Mouse (Mus musculus): ENCODE measurements around the gene Nid2. TPM values are rescaled to one million over a fixed set of nuclear protein-coding genes. Genes with fewer than 3 reads are reported as not detected.

Gene Nid2
- total and polyA plus RNA-seq, 3 experiments, result not detected

- no peak overlapping the region for H3K4me3 ChIP-seq (ENCODE audit: control insufficient read depth in 1 of 2, insufficient read depth in 1 of 2, low read depth in 2 of 2, low read length in 2 of 2)
Observed at GRCm38 (mm10) chr14:19858279-19858678, 107.2 kb downstream of the Nid2 start.

DNA sequence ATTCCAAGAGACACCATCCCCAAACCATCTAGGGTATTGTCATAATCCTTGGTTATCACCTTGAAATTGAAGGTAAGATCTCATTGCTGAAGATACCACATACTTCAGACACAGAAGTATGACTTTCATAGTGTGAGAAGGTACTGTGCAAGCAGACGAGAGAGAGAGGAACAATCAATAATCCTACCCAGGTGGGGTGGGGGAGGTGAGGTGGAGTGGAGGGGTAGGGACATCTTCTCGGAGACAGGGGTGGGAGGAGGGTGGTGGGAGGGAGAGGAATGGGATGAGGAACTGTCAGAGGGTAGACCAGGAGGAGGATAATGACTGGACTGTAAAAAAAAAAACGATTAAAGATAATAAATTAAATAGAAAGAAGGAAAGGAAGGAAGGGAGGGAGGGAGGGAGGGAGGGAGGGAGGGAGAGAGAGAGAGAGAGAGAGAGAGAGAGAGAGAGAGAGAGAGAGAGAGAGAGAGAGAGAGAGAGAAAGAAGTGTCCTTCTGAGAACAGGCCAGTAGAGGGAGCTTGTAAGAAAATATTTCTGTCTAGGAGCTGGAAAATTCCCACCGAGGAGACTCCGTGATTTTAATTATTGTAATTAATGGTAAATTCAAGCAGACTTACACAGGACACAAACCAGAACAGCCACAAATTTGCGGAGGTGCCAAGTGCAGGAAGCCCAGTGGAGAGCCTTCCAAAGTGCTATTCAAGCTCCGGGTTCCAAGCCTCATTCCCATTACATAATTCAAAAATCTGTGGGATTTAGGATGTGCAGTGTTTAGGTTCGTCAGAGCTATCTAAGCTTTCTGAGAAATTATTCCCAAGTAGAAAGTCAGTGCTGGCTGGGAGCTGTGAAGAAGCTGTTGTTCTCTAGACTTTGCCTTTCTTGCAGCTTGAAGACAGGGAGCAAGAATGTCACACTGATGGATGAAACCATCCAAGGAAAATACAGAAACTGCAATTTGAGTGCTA is 108.0 kb downstream of the Nid2 start:
- no peaks in the 10 kb centered on the region for H3K36me3 ChIP-seq (ENCODE audit: control insufficient read depth in 1 of 2, insufficient read depth in 2 of 2, low read length in 2 of 2)
- no peak overlapping the region for H3K9ac ChIP-seq (ENCODE audit: control insufficient read depth, low read depth, low read length, poor library complexity, severe bottlenecking)
- H3K27me3 ChIP-seq (ENCODE audit: control insufficient read depth in 1 of 2, insufficient read depth in 2 of 2, low read length in 2 of 2), result peaks cover 0 to 2% of the 10 kb centered on the region in 2 experiments; a peak in 2 of 4 replicates
- H3K9me3 ChIP-seq (replicated peaks; ENCODE audit: insufficient read depth, low read length), result no peaks in the 10 kb centered on the region
- peak; percentile 9 for DNase-seq (ENCODE audit: low read depth, low spot score)
- no peaks in the 10 kb centered on the region for H3K79me2 ChIP-seq (ENCODE audit: control insufficient read depth, insufficient read depth, low read length, poor library complexity)
- H3K4me3 ChIP-seq (ENCODE audit: control insufficient read depth in 1 of 2, insufficient read depth in 1 of 2, low read depth in 2 of 2, low read length in 2 of 2), result no peak overlapping the region
- no peaks in the 10 kb centered on the region for H3K4me1 ChIP-seq (ENCODE audit: control insufficient read depth in 1 of 2, insufficient read depth in 2 of 2, low read length in 2 of 2)
- no peak overlapping the region for H3K27ac ChIP-seq (ENCODE audit: control insufficient read depth, low read depth, low read length)
- TF ChIP-seq TBP (IDR thresholded peaks at IDR 0.05; ENCODE audit: low read depth, low read length) (no peak), MYC (IDR thresholded peaks at IDR 0.05; ENCODE audit: low read depth, low read length) (no peak), CHD1 (IDR thresholded peaks at IDR 0.05; ENCODE audit: low read depth, low read length) (no peak), POLR2AphosphoS2 (IDR thresholded peaks at IDR 0.05; ENCODE audit: low read length) (no peak), TAL1 (IDR thresholded peaks at IDR 0.05; ENCODE audit: low read length) (no peak), ZC3H11A (IDR thresholded peaks at IDR 0.05; ENCODE audit: low read depth, low read length) (peak; percentile 15; the same call in 1 of the 2 replicates), POLR2A (IDR thresholded peaks at IDR 0.05; ENCODE audit: control insufficient read depth in 1 of 2, insufficient read depth in 1 of 2, low read depth in 1 of 2, low read length in 2 of 2, poor library complexity in 1 of 2) (no peak), GATA1 (IDR thresholded peaks at IDR 0.05; ENCODE audit: low read depth, low read length) (no peak), ETS1 (IDR thresholded peaks at IDR 0.05; ENCODE audit: low read depth, low read length) (no peak), BHLHE40 (IDR thresholded peaks at IDR 0.05; ENCODE audit: borderline replicate concordance, low read depth, low read length) (no peak), MAX (IDR thresholded peaks at IDR 0.05; ENCODE audit: low read length) (no peak), TCF12 (IDR thresholded peaks at IDR 0.05; ENCODE audit: low read depth, low read length) (no peak), CHD2 (IDR thresholded peaks at IDR 0.05; ENCODE audit: low read length) (no peak), CTCF (IDR thresholded peaks at IDR 0.05 in 2 of 3, conservative IDR thresholded peaks at IDR 0.05 in 1 of 3; ENCODE audit: control insufficient read depth in 1 of 3, insufficient read depth in 1 of 3, low read depth in 2 of 3, low read length in 3 of 3, poor library complexity in 1 of 3, severe bottlenecking in 1 of 3) (peak in 1 of 3 experiments; percentile 38; a peak in 2 of 6 replicates), E2F4 (IDR thresholded peaks at IDR 0.05; ENCODE audit: borderline replicate concordance, low read depth, low read length) (no peak), MAFK (IDR thresholded peaks at IDR 0.05; ENCODE audit: borderline replicate concordance, low read depth, low read length) (no peak), POLR2AphosphoS5 (IDR thresholded peaks at IDR 0.05; ENCODE audit: borderline replicate concordance, low read depth, low read length) (no peak), NRF1 (IDR thresholded peaks at IDR 0.05; ENCODE audit: insufficient read depth, low read depth, low read length, poor library complexity, severe bottlenecking) (no peak), MAZ (IDR thresholded peaks at IDR 0.05; ENCODE audit: low read depth, low read length) (no peak), ELF1 (IDR thresholded peaks at IDR 0.05; ENCODE audit: low read depth, low read length) (no peak), JUND (IDR thresholded peaks at IDR 0.05; ENCODE audit: low read depth, low read length) (peak; percentile 63; the same call in 1 of the 2 replicates), ZKSCAN1 (IDR thresholded peaks at IDR 0.05; ENCODE audit: low read depth, low read length) (no peak), RCOR1 (IDR thresholded peaks at IDR 0.05; ENCODE audit: low read depth, low read length) (no peak), USF1 (IDR thresholded peaks at IDR 0.05; ENCODE audit: low read depth, low read length) (no peak), MYB (IDR thresholded peaks at IDR 0.05; ENCODE audit: low read depth, low read length) (no peak), MEF2A (IDR thresholded peaks at IDR 0.05; ENCODE audit: extremely low read depth, insufficient replicate concordance, low read depth, low read length, poor library complexity, severe bottlenecking) (no peak), SMC3 (IDR thresholded peaks at IDR 0.05; ENCODE audit: low read depth, low read length) (peak; percentile 56), MXI1 (IDR thresholded peaks at IDR 0.05; ENCODE audit: low read depth, low read length) (no peak), ZMIZ1 (IDR thresholded peaks at IDR 0.05; ENCODE audit: low read depth, low read length) (no peak)

More at GRCm38 (mm10) chr14:19858279-19858678, 107.2 kb downstream of the Nid2 start:
- Histone ChIP-seq H3K4me1 (ENCODE audit: control insufficient read depth in 1 of 2, insufficient read depth in 2 of 2, low read length in 2 of 2) (no peaks in the 10 kb centered on the region), H3K9ac (ENCODE audit: control insufficient read depth, low read depth, low read length, poor library complexity, severe bottlenecking) (no peak overlapping the region), H3K27me3 (ENCODE audit: control insufficient read depth in 1 of 2, insufficient read depth in 2 of 2, low read length in 2 of 2) (peaks cover 0 to 4% of the 10 kb centered on the region in 2 experiments; a peak in 3 of 4 replicates), H3K27ac (ENCODE audit: control insufficient read depth, low read depth, low read length) (no peak overlapping the region), H3K36me3 (ENCODE audit: control insufficient read depth in 1 of 2, insufficient read depth in 2 of 2, low read length in 2 of 2) (no peaks in the 10 kb centered on the region), H3K9me3 (replicated peaks; ENCODE audit: insufficient read depth, low read length) (no peaks in the 10 kb centered on the region), H3K79me2 (ENCODE audit: control insufficient read depth, insufficient read depth, low read length, poor library complexity) (no peaks in the 10 kb centered on the region)
- DNase-seq (ENCODE audit: low read depth, low spot score), result no peak
- TF ChIP-seq RAD21 (IDR thresholded peaks at IDR 0.05; ENCODE audit: low read depth, low read length) (no peak), JUND (IDR thresholded peaks at IDR 0.05; ENCODE audit: low read depth, low read length) (no peak), ZNF384 (IDR thresholded peaks at IDR 0.05; ENCODE audit: low read depth, low read length) (no peak)

All from MEL (cell line).